Mouse (Mus musculus) kidney, postnatal 10 days (tissue): ENCODE measurements around the gene Gm10491.
"Not testable (repeated sequence)": the region's sequence is repeated elsewhere in the genome, so short reads cannot be mapped to it uniquely, and the experiment has no call there.

Source experiments
- DNase-seq: peaks from one replicate; pipeline ENCODE4 v3.0.0; 2021; ENCODE audit warnings: mixed read lengths

Gm10491 gene

DNA sequence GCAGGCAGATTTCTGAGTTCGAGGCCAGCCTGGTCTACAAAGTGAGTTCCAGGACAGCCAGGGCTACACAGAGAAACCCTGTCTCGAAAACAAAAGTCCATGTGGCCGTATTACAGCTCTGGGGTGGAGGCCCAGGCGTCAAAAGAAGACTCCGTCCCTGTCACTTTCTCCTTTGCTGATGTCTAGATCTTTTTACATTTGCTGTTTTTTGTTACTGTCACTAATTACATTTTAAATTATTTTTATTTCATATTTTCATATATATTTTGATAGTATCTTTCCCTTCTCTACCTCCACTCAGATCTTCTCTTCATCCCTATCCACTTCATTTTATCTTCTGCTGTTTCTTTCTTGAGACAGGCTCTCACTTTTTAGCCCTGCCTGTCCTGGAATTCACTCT, at the start of gene Gm10491:
Gene Gm10491 (minus strand): TSS at position 101 of the 400 bp plus-strand sequence.
- DNase-seq: no peak

DNA sequence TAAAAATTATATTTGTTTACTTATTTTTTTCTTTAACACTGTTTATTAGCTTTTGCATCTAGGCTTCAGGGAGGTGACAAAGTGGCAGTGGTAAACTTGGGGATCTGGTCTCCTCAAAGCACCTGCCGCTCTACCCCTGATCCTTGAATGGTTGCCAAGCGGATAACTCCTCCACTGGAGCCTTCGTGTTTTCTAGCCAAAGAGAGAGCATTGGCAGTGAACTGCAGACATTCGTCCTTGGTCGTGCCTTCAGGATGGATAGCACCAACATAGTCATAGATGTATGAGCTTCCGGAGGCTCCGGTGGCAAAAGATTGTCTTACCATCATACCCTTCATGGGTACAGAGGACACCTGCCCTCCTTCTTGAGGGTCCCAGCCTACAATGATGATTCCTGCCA, 42.5 kb upstream of the Gm10491 start:
- DNase-seq: no peak

DNA sequence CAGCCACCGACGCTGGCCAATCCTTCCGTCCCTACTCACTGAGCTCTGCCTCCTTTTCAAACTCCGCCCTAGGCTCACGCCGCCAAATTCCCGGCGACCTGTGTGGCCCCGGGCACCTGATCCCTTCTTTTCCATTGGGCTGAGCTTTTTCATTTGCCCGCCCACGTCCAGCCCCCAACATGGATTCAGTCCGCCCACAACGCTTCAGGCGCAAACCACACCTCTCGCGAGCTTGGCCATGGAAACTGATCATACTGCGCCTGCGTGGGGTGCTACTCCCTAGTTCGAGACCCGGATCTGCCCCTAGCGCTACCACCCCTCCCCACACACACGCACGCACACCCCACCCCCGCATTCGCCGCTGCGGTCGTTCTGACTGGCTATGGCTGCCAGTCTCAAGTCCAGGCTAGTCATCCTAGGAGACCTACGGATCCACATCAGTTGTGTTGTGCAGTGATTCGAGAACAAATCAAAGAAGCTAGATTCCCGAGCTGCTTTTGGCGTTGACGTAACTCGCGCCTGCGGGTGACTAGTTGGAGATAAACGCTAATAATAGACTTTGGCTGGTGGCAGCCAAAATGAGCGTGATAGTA, 40.4 kb upstream of the Gm10491 start:
- DNase-seq: peak; percentile 95

DNA sequence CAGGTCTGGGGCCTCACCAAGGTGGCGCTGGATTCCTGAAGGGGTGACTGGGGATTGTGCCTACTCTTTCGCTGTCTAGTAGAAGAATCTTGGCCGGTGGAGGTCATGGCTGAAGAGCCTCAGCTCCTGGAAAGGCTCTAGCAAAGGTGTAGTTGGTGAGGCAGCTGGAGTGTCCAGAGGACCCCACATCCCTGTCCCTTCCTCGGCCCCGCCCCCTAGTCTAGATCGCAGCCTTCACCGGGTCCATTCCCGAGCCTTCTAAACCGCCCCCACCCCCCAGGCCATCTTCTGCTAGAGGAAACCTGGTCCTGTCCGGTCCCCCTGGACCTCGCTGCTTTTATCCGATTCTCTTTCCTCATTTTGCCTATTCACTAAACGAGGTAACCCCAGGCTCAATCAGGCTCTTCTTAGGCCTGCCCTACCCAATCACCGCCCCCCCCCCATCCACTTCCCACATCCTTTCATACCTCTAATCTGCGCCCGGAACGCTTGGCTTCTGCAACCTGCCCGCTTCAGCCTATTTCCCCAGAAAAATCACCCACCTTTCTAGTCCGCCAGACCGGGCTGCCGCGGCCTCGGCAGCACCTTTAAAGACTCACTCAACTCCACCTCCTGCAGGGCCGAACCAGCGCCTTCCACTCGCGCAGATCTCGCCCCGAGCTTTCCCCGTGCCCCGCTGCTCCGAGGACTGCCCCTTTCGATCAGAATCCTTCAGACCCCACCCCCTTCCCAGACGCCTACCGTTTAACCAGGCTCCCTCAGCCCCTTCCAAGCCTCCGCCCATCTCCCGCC, 39.7 kb upstream of the Gm10491 start, which contains the start of gene Hdac6:
Gene Hdac6 (minus strand): TSS at position 782 of the 792 bp plus-strand sequence.
- DNase-seq: peak; percentile 33

DNA sequence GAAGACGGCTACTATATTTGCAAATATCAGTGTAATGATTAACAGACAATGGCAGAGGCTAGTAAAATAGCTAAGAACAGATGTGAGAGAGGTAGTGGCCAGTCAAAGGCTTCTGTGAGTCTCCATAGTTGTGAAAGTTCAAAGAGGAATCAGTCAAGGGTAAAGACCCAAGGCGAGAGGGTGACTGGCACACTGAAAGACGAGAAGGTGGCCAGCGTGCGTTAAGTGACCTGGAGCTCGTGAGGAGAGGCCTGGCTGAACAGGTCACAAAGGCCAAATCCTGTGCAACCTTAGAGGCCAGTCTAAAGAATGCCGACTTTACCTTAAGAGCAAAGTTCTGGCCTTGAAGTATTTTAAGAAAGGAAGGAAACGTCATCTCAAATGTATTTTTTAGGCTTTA, 38.0 kb upstream of the Gm10491 start:
- peak; percentile 7 for DNase-seq

DNA sequence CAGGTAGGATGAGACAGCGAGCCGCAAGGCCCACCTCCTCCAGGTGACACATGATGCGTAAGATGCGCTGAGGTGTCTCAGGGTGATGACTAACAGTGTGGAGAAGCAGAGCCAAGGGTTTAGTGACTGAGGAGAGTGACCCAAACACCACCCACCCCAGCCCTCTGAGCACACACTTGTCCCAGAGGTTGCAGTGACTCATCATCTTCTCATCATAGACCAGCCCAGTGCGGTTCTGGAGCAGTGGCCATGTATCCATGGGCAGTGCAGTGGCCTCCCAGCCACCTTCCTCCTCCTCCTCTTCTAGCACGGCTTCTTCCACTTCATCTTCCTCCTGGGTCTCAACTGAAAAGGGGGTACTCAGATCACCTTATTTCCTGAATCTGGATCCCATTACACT, 30.0 kb upstream of the Gm10491 start:
- no peak for DNase-seq

DNA sequence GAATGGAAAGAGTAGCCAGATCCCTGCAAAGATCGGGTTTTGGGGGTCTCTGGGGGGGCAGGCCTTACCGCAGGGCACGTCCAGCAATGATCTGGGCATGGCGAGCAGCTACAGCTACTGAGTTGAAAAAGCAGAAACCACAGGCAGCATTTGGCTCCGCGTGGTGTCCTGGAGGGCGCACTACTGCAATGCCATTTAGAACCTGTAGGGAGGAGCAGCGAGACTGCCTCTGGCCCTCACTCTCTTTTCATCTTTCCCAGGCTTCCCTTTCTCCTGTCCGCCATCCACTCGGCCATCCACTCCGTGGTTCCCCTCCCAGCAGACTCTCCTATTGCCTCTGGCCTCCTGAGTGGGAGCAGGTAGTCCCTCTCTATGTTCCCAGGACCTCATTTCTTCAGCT, 29.2 kb upstream of the Gm10491 start:
- DNase-seq: no peak

DNA sequence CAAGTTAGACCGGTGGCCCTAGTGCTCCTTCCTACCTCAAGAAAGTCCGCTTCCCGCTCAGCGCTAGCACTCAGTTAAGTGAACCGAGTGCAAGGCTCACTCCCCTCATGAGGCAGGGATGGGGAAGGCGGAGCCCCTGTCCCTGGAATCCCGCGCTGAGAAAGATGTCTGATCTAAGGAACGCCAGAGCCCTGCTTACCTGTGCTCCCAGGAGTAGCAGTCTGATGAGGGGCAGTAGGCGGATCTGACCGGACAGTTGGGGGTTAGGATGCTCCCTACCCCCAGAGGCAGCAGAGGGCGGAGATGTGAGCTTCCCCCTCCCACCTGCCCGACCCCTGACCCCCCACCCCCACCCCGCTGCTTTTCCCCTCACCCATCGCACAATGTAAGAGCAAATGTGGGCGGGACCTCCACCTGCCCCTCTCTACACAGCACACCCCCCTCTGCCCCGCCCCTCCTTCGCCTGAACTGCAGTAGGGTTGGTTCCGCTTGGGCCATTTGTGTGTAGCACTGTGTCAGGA, 20.7 kb upstream of the Gm10491 start, which contains the start of gene Eras:
Gene Eras (minus strand): TSS at position 338 of the 521 bp plus-strand sequence.
- no peak for DNase-seq

DNA sequence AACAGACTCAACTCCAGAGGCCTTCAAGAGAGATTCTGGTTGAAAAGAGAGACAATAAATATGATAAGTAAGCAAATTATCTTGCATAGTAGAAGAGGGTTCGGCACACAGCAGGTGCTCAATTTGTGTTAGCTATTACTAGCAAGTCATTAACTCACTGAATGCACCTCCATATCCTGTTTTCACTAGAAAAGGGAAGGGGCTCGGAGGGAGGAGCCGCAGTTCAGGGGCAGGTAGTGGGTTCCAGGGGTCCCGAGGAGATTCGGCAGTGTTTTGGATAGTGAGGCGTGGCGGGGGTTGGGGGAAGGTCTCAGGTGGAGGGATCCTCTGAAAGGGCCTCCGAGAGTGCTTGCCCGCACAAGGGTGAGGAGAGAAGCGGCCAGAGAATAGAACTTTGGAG, 19.5 kb upstream of the Gm10491 start:
- no peak for DNase-seq

DNA sequence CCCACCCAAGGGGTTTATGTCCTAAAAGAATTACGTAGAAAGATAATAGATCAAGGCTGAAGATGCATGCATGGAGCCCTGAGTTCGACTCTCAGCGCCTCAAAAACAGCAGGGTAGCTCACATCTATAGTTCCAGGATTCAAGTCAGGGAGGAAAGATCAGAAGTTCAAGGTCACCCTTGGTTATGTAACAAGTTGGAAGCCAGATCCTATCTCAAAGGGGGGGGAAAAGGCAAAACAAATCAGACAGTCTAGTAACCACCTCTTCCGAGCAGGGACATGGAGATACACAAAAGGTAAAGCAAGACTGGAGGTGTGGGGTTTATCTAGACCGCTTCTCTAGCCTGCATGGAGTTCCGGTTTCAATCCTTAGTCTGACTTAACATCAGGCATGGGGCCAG, 18.6 kb upstream of the Gm10491 start:
- no peak for DNase-seq

DNA sequence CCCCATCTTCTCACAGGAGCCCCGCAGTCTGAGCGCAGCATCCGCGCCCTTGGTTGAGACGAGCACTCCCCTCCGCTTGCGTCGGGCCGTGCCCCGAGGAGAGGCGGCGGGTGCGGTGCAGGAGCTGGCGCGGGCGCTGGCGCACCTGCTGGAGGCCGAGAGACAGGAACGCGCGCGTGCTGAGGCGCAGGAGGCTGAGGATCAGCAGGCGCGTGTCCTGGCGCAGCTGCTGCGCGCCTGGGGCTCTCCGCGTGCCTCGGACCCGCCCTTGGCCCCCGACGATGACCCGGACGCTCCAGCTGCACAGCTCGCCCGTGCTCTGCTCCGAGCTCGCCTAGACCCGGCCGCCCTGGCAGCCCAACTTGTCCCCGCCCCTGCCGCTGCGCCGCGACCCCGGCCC, 14.4 kb upstream of the Gm10491 start:
- no peak for DNase-seq

DNA sequence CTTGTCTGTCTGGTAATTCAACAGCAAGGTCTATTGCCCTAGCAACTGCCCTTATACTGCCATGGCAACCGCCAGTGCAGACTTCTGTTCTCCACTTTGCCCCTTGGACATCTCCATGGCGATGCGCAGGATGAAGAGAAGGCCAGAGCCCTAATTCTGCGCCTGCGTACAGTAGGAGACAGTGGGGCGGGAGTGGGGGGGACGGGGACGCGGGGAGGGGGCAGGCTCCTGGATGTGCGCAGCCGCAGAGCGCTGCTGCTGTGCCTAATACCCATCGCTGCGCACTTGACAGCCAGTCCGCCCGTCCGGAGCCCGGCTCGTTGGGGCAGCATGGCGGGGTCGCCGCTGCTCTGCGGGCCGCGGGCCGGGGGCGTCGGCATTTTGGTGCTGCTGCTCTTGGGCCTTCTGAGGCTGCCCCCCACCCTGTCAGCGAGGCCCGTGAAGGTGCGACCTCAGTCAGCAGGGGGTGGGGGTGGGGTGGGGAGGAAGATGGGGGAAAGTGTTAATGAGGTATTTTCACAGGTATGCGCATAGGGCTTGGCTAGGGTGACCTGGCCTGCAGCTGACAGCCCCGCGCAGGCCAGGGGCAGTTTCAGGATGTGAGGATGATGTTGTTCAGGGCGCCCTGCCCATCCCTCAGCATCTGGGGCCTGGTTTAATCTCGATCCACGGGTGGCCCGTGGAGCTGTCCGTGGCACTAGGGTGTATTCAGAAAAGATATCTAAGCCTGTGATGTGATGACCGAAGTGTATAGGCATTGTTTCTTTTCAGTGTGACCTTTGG, 12.2 kb upstream of the Gm10491 start, which contains the start of gene Pcsk1n:
Gene Pcsk1n (plus strand): TSS at position 222 of the 783 bp plus-strand sequence.
- DNase-seq: peak; percentile 15

DNA sequence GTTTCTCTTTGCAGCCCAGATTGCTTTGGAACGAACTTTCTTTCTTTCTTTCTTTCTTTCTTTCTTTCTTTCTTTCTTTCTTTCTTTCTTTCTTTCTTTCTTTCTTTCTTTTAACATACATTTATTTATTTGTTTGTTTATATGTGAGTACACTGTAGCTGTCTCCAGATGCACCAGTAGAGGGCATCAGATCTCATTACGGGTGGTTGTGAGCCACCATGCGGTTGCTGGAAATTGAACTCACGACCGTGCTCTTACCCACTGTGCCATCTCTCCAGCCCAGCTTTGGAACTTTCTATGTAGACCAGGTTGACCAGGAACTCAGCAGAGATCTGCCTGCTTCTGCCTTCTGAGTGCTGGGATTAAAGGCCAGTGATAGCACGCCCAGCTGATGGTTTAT, 10.3 kb upstream of the Gm10491 start:
- not testable (repeated sequence) for DNase-seq

DNA sequence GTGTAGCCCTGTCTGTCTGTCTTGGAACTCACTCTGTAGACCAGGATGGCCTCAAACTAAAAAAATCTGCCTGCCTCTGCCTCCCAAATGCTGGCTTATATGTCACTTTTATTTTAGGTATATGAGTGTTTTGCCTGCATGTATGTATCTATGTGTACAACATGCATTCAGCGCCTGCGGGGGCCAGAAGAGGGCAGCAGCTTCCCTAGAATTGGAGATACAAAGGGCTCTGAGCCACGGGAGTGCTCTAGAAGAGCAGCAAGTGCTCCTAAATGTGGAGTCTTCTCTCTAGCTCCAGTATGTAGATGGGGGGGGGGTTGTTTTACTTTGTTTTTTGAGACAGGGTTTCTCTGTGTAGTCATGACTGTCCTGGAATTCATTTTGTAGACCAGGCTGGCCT, 8.0 kb upstream of the Gm10491 start:
- DNase-seq: peak; percentile 48

DNA sequence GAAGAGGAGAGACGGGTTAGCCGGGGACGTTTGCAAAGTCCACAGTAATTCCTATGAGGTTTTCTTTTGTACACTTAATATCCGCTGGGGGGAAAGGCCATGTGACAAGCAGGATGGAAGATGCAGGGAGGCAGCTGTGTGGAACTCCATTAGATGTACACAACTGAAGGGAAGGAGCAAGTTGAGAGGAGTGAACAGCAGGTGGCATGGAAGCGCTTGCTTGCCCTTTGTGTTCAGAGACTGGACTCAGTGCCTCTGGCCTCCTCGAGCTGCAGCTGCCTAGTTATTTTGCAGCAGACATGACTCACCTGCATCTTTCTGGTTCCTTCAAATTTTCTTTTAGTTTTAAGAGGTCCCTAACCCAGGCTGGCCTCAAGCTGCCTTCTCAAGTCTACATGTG, 2.8 kb upstream of the Gm10491 start:
- no peak for DNase-seq

DNA sequence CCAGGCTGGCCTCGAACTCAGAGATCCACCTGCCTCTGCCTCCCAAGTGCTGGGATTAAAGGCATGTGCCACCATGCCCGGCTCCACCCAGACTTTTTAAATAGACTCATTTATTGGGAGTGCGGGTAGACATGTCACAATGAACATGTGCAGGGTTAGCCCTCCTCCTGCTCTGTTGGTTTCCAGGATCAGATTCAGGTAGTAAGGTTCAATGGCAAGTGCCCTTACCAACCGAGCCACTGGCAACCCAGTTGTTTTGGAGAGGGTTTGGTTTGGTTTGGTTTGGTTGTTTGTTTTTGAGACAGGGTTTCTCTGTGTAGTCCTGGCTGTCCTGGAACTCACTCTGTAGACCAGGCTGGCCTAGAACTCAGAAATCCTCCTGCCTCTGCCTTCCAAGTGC, 1.6 kb upstream of the Gm10491 start, which contains the start of gene Gm10490:
Gene Gm10490 (plus strand): TSS at position 301 of the 400 bp plus-strand sequence.
- not testable (repeated sequence) for DNase-seq

DNA sequence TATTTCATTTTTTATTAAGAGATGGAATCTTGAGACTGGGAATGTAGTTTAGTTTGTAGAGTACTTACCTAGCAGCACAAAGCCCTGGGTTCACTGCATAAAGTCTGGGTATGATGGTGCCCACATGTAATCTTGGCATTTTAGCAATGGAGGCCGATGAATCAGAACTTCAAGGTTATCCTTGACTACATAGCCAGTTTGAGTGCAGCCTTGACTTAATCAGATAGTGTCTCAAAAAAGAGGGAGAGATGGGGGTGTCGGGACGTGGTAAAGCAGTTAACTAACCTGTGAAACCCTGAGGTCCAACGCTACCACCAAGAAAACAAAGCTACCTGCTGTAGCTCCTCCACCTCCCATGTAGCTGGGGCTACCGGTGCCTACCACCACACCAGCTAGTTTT, 3.2 kb downstream of the Gm10491 start:
- no peak for DNase-seq

DNA sequence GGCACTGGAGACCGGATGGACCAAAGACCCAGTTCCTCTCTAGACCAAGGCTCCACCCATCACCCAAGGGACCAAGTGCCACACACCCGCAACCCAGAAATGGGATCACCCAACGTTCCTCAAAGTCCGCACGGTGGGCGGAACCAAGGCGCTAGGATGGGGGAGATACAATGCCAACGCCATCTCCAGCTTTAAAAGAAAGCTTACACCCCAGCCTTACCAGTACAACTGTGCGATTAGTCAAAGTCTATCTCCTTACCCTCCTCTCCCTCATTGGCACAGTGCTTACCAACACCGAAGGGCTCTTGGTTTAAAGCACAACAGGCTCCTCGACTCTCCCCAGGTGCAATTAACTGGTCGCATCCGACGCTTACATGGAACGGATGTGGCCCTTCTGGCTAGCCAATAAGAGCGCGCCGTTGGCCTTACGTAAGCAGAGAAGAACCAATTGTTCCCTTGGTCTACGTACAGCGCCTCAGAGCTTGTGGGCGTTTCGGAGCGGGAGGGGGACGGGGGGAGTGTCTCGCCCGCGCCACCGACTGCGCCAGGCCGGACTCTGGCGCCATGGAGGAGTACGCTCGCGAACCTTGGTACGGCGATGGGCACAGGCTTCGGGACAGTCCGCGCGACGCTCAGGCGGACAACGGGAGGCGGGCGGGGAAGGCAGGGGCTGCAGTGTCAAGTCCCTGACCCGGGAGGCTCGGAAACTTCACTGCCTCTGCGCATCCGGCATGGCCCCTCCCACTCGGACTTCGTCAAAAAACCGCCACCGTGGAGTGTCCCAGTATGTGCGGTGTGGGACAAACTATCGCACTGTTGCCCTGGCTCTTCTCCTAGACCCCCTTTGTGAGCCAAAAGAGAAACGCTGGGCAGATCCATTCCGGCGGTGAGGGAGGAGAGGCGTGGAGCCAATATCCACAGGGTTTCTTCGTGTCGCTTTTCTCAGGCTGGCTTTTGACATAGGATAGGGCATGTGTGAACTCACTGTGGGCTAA, 8.5 kb downstream of the Gm10491 start, which contains the start of the genes Pqbp1 and Timm17b:
Gene Pqbp1 (minus strand): TSS at position 390 of the 995 bp plus-strand sequence.
Gene Timm17b (plus strand): TSS at position 478 of the 995 bp plus-strand sequence.
- peak; percentile 92 for DNase-seq

DNA sequence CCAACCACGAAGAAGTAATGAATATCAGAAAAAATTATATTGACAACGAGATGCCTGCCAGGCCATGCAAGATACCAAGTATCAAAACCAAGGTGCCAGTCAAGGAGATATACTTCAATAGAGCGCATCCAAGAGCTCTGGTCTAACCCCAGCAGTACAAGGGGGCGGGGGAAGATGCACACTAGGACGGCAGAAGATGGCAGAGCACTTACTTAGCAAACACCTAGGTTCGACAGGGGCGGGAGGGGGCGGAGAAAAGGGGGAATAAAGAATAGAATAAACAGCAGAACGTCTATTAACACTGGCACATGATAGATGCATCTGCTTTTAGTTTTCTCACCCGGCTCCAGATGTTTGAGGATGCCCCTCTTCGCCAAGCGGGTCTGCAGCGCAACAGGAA, 9.4 kb downstream of the Gm10491 start:
- no peak for DNase-seq

DNA sequence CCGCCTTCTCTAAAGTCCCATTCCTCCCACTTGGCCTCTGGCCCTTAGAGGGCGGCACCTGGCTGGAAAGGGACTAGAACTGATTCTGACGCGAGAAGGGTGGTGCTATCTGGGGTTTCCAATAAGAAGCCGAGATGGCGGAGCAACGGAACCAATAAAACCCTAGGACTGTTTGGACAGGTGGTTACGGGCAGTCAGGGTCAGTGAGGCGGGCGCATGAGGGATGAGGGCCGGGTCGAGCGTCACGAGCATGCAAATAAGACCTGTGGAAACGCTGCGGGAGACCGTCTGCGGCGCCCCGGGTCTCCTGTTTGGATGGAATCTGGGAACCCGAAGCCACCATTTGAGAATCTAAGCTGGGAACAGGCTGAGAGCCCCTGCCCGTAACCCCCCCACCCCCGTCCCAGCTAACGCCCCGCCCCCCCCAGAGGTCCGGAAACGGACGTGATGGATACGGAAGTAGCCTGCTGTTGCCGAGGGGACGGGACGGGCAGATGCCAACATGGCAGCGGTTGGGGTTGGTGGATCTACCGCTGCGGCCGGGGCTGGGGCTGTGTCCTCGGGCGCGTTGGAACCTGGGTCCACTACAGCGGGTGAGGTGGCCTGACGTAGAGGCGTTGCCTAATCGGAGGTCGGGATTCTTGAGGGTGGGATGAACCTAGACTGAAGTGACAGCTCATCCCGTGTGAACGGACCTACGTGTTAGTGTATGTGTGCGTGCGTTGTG, 23.6 kb downstream of the Gm10491 start, which contains the start of gene Slc35a2:
Gene Slc35a2 (plus strand): TSS at position 188 of the 727 bp plus-strand sequence.
- peak; percentile 87 for DNase-seq

DNA sequence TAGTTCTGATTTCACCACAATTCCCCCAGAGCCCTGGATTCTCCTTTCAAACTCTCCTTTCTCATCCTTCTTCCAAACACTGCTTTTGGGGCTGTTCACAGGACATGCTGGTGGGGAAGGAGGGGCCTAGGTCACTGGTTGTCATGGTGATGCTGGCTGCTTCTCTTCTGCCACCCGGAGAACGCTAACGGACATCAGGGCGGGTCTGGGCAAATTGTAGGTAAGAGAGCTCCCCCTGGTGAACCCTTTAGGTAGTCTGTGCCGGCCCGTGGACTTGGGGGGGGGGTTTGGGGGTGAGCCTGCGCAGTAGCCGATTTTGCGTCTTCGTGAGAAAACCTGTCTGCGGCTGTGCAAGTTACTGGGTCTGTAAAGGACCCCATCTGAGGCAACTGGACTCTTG, 27.8 kb downstream of the Gm10491 start:
- peak; percentile 69 for DNase-seq
